Mouse (Mus musculus): ENCODE data around the gene Syt8. TPM values are rescaled to one million over a fixed set of nuclear protein-coding genes. Genes with fewer than 3 reads are reported as not detected.
"Not testable (repeated sequence)": the region's sequence is repeated elsewhere in the genome, so short reads cannot be mapped to it uniquely, and the experiment has no call there.

The Syt8 gene
- total RNA-seq (2021) (not detected), polyA plus RNA-seq (2012; rRNA removed) (0.16 and 0.20 TPM in 2 replicates)
- long read RNA-seq = 0 reads

GRCm38 (mm10) chr7:142434137-142434865 is at the start of gene Syt8:
Gene Syt8 (plus strand): TSS chr7:142434850.
- DNase-seq = no peak

DNA sequence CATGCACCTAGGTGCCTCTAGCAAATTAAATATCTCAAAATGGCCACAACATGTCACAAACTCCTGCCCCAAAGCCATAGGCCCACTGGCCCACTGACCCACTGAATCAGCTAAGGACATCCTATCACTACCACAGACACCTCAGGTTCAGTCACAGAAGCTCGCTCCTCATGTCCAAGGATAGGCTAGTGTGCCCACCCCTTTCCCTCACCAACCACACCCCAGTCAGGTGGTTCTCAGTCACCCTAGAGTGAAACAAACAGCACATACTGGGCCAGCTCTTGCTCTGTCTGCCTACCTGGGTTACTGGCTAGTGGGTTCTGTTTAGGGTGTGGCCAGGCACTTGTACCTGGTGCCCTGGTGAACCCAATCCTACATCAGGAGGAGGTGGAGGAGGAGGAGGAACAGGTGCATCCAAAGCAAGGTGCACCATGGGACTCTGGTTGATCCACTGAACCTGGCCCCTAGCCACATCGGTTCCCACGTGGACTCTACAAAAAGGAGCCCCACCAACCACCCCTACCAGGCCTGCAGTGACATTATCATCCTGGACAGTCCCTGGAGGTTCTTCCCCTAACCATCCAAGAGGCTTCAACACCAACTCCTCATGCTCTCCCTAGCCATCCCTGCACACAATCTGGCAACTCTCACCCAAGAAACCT is 48.8 kb upstream of the Syt8 start:
- no peak for DNase-seq

GRCm38 (mm10) chr7:142386621-142387201 is 47.9 kb upstream of the Syt8 start:
- DNase-seq = peak; percentile 83

DNA sequence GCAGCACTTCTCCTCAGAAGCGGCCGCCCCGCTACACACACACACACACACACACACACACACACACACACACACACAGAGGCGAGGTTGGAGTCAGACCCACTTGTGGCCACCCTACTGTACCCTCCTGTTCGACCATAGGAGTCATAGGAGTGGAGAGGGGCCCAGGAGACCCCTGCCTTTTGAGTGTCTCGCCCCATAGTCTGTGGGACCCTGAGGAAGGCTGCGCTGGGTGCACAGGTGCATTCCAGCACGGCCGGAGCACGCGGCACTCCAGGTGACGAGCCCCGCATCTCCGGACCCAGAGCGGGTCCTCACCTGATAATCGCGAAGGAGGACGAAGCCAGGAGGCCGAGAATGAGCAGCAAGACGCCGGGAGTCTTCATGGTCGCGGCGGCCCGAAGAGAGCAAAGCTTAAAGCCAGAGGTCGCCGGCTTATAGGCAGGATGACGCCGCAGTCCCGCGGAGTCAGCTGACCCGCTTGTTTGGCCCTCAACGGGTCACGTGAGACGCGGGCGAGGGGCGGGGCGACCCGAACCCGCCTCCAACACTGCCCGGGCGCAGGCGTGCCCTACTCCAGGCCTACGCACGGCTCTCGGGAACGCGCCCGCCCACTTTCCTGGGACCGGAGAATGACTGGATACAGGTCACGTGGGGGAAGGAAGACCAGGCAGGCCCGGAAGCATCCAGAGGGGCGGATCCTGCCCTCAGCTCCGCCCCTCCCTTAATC is 47.1 kb upstream of the Syt8 start, which contains the start of gene Ctsd:
Ctsd (minus strand) TSS at position 620 of the 730 bp plus-strand sequence.
- peak; percentile 99 for DNase-seq

DNA sequence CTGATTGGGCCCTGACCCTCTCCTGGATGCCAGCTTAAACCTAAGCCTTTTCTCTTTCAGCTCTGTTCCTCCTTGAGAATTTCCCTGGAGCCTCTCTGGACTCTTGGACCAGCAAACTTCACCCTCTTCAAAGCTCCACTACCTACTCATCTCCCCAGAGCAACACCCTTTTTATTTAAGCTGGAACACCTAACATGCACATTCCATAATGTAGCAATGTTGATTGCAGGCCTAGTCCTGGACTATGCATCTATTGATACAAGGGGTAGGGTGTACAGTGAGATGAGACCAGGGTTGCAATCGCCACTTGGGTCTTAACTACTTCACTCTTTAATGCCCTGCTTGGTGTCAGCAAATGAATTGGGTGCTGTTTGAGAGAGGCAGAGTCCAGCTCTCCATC is 46.5 kb upstream of the Syt8 start:
- no peak for DNase-seq

DNA sequence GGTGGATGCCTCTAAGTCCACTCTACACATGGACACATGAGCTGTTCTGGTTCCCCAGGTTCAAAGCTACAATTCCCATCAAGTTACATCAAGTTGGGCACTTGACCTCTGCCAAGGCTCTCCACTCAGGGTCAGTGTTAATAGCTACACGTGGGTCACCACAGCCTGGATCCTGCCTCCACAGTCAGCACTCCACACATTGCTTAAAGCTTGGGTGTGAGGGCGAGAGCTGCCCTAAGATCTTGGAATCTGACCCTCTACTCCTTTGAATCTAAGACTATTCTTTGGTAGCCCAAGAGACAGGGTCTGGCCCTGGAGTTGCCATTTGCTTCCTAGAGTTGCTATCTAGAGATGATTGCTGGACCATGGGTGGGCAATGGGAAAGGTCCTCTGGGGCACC is 45.9 kb upstream of the Syt8 start:
- DNase-seq = no peak

GRCm38 (mm10) chr7:142389961-142390650 is 44.5 kb upstream of the Syt8 start:
- DNase-seq = no peak

DNA sequence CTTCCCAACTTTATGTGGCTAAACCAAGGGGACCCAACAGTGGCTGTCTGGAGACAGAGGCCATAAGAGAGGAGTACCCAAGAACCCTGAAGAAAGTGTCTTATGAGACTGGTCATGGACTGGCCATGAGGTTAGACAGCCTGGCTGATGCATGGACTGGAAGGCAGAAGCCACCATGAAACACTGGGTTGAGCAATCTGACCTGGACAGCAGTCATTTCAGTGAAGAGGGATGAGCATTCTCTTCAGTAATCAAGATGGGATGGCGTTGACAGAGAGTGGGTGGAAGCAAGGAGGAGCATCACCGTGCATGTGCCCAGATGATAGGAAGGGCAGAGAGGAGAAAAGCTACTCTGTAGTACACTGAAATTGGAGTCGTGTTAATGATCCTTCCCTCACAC is 43.5 kb upstream of the Syt8 start:
- DNase-seq = peak; percentile 74

- no peak for DNase-seq
Observed at GRCm38 (mm10) chr7:142391609-142392008, 43.0 kb upstream of the Syt8 start.

DNA sequence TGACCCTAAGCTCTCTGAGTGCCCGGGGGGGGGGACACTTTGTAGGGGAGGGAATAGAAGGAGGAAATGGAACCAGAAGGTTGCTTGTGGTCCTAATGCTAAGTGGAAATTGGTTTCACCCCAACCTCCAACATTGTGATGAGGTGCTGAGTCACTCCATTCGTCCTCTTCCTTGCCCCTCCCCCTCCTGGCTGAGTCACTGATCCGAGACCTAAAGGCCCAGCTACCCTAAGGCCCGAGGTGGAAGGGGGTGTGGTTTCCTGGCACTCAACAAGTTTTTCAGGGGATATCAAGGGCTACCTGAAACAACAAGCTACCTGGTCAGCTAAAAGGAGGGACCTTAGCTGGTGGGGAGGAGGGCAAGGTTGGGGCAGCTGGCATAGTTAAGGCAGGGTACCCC is 41.5 kb upstream of the Syt8 start:
- peak; percentile 91 for DNase-seq

DNA sequence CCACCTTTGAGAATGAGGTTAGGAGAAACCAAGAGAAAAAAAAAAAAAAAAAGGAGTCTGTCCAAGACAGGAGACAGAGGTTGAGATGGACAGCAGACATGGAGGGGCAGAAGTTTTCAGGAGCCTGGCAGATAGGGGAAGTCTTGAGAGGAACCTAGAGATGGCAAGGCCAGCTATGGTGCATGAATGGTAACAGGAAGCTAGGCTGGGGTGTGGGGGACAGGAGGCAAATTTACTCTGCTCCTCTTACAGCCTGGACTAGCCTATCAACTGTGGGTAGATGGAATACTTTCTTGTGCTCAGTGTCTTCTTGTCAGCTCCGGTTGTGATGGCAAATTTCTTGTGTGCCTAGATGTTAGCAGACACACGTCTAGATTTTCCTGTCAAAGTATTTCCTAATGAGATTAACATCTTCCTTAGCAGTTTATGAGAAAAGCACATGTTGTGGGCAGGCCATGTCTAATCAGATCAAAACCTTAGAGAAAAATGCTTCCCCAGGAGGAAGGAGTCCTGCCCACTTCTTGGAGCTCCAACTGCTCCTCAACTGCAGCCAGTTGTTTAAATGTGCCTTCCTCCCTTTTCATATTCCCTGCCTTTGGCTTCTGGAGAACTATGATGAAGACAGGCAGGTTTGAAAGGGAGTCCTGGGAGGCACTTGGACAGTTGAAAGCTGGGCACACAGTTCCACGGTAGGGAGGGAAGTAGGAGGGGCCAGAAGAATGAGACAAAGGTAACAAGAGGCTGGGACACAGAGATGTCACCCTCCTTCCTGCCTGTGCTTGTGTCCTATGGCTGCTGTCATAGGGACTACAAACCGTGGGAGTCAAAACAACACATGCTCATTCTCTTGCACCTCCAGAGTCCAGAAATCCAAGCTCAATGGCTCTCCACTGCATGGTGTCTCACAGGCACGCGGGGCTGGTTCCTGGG is 40.1 kb upstream of the Syt8 start:
- DNase-seq = no peak

DNA sequence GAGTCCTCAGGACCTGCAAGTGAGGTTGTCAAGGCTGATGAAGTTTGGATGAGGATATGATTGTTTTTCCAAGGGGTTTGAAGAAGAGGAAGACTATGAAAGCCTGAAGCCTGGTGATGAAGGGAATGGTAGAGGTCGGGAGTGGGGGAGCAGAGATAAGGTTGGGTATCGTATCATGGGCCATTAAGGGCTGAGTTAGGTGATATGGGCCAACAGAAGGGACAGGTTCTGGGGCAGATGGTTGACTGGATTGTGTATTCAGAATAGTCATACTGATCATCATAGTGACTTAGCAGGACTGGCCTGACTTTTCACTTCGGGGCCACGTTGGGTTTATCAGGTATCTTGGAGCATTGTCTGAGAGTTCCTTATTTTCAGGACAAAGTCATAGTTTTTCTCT is 39.2 kb upstream of the Syt8 start:
- DNase-seq = no peak

DNA sequence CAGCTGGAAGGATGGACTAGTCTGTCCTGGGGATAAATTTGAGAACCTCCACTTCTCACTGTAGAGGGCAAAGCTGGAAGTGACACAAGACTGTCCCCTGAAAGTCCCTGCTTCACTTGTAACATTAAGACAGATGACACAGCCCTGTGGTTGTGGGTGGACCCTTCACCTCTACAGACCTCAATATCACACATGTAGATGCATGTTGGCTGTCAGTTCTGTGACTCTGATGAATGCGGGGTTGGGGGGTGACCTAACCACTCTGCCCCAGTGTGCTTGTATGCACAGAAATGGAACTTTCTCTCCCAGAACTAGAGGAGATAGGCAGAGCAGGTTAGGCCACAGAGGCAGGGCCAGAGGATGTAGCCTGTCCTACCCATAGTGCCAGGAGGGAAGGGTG is 38.0 kb upstream of the Syt8 start:
- no peak for DNase-seq

- peak; percentile 48 for DNase-seq
Observed at GRCm38 (mm10) chr7:142398052-142398451, 36.6 kb upstream of the Syt8 start.

- DNase-seq = no peak
Observed at GRCm38 (mm10) chr7:142399250-142399649, 35.4 kb upstream of the Syt8 start.

DNA sequence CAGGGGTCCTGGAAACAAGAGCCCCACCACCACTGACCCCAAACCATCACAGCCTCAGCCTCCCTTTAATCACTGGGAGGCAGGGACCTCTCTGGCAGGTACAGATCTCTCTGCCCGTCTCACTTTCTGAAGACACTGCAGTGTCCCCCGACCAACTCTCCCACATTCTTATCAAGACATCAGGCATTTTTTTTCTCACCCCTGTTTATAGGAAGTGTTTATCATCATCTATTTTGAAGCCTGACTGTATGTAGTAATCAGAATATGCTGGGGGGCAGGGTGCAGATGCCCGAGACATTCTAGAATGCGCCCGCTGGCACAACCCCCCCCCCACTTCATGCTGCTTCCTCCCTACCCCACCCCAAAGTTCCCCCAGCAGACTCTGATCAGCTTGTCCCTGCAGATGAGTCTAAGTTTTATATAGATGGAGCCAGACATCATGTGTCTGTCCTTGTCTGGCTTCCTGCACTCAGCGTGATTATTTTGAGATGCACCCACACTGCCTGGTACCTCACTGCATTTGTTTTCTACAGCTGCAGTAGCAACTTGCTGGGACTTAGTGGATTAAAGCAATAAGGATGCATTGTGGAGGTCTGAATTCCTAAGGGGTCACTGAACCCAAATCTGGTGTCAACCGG is 34.4 kb upstream of the Syt8 start:
- no peak for DNase-seq

GRCm38 (mm10) chr7:142400750-142401142 is 33.9 kb upstream of the Syt8 start:
- no peak for DNase-seq

DNA sequence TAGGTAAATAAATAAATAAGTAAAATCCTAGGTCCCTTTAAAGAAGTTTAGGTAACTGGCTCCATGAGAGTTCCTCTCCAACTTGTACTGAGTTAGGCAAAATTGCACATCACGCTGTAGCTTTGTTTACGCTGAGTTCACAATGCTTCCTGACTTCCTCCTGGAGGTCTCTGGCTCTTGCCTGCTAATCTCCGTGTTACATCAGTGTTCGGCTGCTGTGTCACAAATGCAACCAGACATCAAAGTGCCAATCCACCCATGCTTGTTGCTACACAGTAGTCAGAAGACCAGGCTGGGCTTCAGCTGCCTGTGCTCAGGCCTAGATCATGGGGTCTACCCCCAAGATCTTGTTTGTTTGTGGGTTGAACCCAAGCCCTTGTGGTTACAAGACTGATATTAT is 31.1 kb upstream of the Syt8 start:
- DNase-seq = no peak

DNA sequence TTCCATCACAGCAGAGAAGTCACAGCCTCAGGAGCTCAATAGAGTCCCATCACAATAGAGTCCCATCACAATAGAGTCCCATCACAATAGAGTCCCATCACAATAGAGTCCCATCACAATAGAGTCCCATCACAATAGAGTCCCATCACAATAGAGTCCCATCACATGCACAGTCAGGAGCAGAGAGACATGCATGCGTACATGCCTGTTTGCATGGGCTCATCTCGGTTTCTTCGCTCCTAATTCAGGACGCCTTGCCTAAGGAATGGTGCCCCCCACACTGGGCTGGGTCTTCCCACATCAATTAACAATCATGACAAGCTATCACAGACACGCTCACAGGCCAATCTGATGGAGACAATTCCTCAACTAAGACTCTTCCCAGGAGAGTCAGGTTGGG is 29.5 kb upstream of the Syt8 start:
- not testable (repeated sequence) for DNase-seq

- DNase-seq = no peak
Observed at GRCm38 (mm10) chr7:142407935-142408334, 26.7 kb upstream of the Syt8 start.
